Mouse (Mus musculus) granulocyte monocyte progenitor cell, adult 5-6 weeks (primary cell): ENCODE results near the gene Mgat4d. TPM values are rescaled to one million over a fixed set of nuclear protein-coding genes. Genes with fewer than 3 reads are reported as not detected.

Experiments used
- total RNA-seq, 2 experiments: library from RNA; stranded (forward) in 1 of 2; stranded (reverse) in 1 of 2; fragments of 200-712, 200-1000 nt in 1 of 2; fragments of >200 nt in 1 of 2; fragmentation: Nextera tagmentation in 1 of 2; gene quantifications; 2 replicates each; pipeline ENCODE4 v1.2.3; 2014 to 2017

The Mgat4d gene
- total RNA-seq, 2 experiments from 2014 or later = not detected

Other genes starting within 250 kb of the Mgat4d start
- 0.30 TPM in 1 of 2 replicates, not detected in the other for gene Tbc1d9, start 183.1 kb upstream of the Mgat4d start, total RNA-seq (2014; fragmentation: Nextera tagmentation)
- 0.60 and 1.8 TPM in 2 replicates for gene Tbc1d9, start 183.1 kb upstream of the Mgat4d start, total RNA-seq (2017)
- not detected in 2 replicates for gene Gm10645, start 182.3 kb upstream of the Mgat4d start, total RNA-seq (2014; fragmentation: Nextera tagmentation)
- not detected in 2 replicates for gene Gm10645, start 182.3 kb upstream of the Mgat4d start, total RNA-seq (2017)
- not detected in 2 replicates for gene Ucp1, start 58.1 kb upstream of the Mgat4d start, total RNA-seq (2014; fragmentation: Nextera tagmentation)
- not detected in 2 replicates for gene Ucp1, start 58.1 kb upstream of the Mgat4d start, total RNA-seq (2017)
- 7.2 and 12.3 TPM in 2 replicates for gene Elmod2, start 16.0 kb upstream of the Mgat4d start, total RNA-seq (2014; fragmentation: Nextera tagmentation)
- 17.3 and 20.3 TPM in 2 replicates for gene Elmod2, start 16.0 kb upstream of the Mgat4d start, total RNA-seq (2017)
- gene Clgn, start 41.4 kb downstream of the Mgat4d start, total RNA-seq (2014; fragmentation: Nextera tagmentation) = not detected in 2 replicates
- not detected in 2 replicates for gene Clgn, start 41.4 kb downstream of the Mgat4d start, total RNA-seq (2017)
- 35.8 and 47.8 TPM in 2 replicates for gene Scoc, start 109.9 kb downstream of the Mgat4d start, total RNA-seq (2014; fragmentation: Nextera tagmentation)
- gene Scoc, start 109.9 kb downstream of the Mgat4d start, total RNA-seq (2017) = 26.2 and 34.8 TPM in 2 replicates
- gene Olfr370, start 187.3 kb downstream of the Mgat4d start, total RNA-seq (2014; fragmentation: Nextera tagmentation) = not detected in 2 replicates
- gene Olfr370, start 187.3 kb downstream of the Mgat4d start, total RNA-seq (2017) = not detected in 2 replicates
- gene Ndufb7, start 218.2 kb downstream of the Mgat4d start, total RNA-seq (2014; fragmentation: Nextera tagmentation) = 187 and 191 TPM in 2 replicates
- gene Ndufb7, start 218.2 kb downstream of the Mgat4d start, total RNA-seq (2017) = 179 and 187 TPM in 2 replicates